14 mouse cellular contexts compared by ENCODE assay signal in genomic region chr2:125932734-125933133, GRCm38 (mm10).
A peak's percentile ranks its signal among the peaks of the same experiment; 100 is the strongest.
DNase-seq lines count a peak whose midpoint lies in the region; ATAC-seq lines count a peak whose summit lies in the region.
"Had no signal": no experiment of that assay in that cellular context is flagged by ENCODE, and none has a peak within 500 bp of the region (broad histone marks: within the 10 kb centered on the region; RNA-seq: fewer than 3 reads in every experiment).

No protein-coding gene starts in this region.

- no peak for DNase-seq in liver, embryonic 11.5 days (ENCODE audit: low spot score)
- peak; percentile 47 for DNase-seq in fibroblast of lung, adult 2 months (ENCODE audit: low read depth)
- DNase-seq in right cerebral cortex, postnatal 25 days, result no peak
- DNase-seq in cerebellum, adult 11 months, result no peak
- DNase-seq: cerebellum, adult 8-10 months had no signal

- H3K9ac ChIP-seq in liver, embryonic 15.5 days, result no peak overlapping the region
- no peak overlapping the region for H3K9ac ChIP-seq in liver, embryonic 11.5 days (ENCODE audit: low read depth, low read length)
- H3K9ac ChIP-seq: embryonic facial prominence, embryonic 15.5 days; hindbrain, embryonic 15.5 days had no signal

- no peaks in the 10 kb centered on the region for H3K4me1 ChIP-seq in liver, embryonic 15.5 days (replicated peaks)
- no peaks in the 10 kb centered on the region for H3K4me1 ChIP-seq in liver, embryonic 11.5 days (replicated peaks; ENCODE audit: control insufficient read depth, insufficient read depth, low read length)
- H3K4me1 ChIP-seq: hindbrain, embryonic 15.5 days had no signal

- peak; percentile 56 for ATAC-seq in liver, embryonic 15.5 days (ENCODE audit: insufficient read depth)
- ATAC-seq in liver, embryonic 11.5 days (replicated peaks; ENCODE audit: low FRiP score), result no peak
- ATAC-seq in common myeloid progenitor, adult 5-6 weeks (replicated peaks; ENCODE audit: low read depth, poor library complexity, severe bottlenecking), result peak; percentile 43; the same call in 1 of the 2 replicates
- peak; percentile 67 for ATAC-seq in megakaryocyte progenitor cell, adult 5-6 weeks (replicated peaks; ENCODE audit: poor library complexity)
- ATAC-seq: forebrain, embryonic 16.5 days had no signal

- no peak overlapping the region for H3K4me2 ChIP-seq in liver, embryonic 15.5 days
- H3K4me2 ChIP-seq in liver, embryonic 11.5 days, result no peak overlapping the region
- H3K4me2 ChIP-seq: embryonic facial prominence, embryonic 15.5 days; heart, embryonic 11.5 days; hindbrain, embryonic 15.5 days had no signal

- no peak overlapping the region for H3K4me3 ChIP-seq in liver, embryonic 15.5 days (replicated peaks)
- H3K4me3 ChIP-seq in liver, embryonic 11.5 days (ENCODE audit: low read depth, low read length), result no peak overlapping the region
- H3K4me3 ChIP-seq: embryonic facial prominence, embryonic 15.5 days; hindbrain, embryonic 15.5 days; layer of hippocampus, adult 2 months had no signal

- no peaks in the 10 kb centered on the region for H3K27me3 ChIP-seq in liver, embryonic 15.5 days
- H3K27me3 ChIP-seq in liver, embryonic 11.5 days (replicated peaks; ENCODE audit: control insufficient read depth, insufficient read depth, low read length), result no peaks in the 10 kb centered on the region
- H3K27me3 ChIP-seq: embryonic facial prominence, embryonic 15.5 days; hindbrain, embryonic 15.5 days had no signal

- no peaks in the 10 kb centered on the region for H3K9me3 ChIP-seq in liver, embryonic 15.5 days (replicated peaks)
- H3K9me3 ChIP-seq in liver, embryonic 11.5 days (ENCODE audit: control insufficient read depth, low read length), result no peaks in the 10 kb centered on the region
- H3K9me3 ChIP-seq: embryonic facial prominence, embryonic 15.5 days; G1E; hindbrain, embryonic 15.5 days had no signal

- H3K27ac ChIP-seq in liver, embryonic 15.5 days (replicated peaks), result no peak overlapping the region
- H3K27ac ChIP-seq in liver, embryonic 11.5 days (ENCODE audit: low read depth, low read length), result no peak overlapping the region
- H3K27ac ChIP-seq: embryonic facial prominence, embryonic 15.5 days; hindbrain, embryonic 15.5 days; layer of hippocampus, adult 2 months had no signal

- no peaks in the 10 kb centered on the region for H3K36me3 ChIP-seq in liver, embryonic 15.5 days (replicated peaks)
- H3K36me3 ChIP-seq in liver, embryonic 11.5 days (ENCODE audit: control insufficient read depth, insufficient read depth, low read length), result no peaks in the 10 kb centered on the region; the same call in 1 of the 2 replicates
- H3K36me3 ChIP-seq: hindbrain, embryonic 15.5 days had no signal
